Mouse (Mus musculus) limb, embryonic 14.5 days (tissue): ENCODE results near the gene Rilp. TPM values are rescaled to one million over a fixed set of nuclear protein-coding genes. Genes with fewer than 3 reads are reported as not detected.

ENCODE experiments used
- ATAC-seq: fragments of 200-750 bp; cut with Nextera tagmentation; 2 replicates; pipeline ENCODE4 v1.8.0; 2017; ENCODE audit warnings: low read depth, moderate number of reproducible peaks, moderate TSS enrichment; ENCODE audit not compliant: low FRiP score
- DNase-seq: peaks from one replicate; pipeline ENCODE4 v3.0.0-alpha.2; 2015; ENCODE audit warnings: low spot score
- H3K27ac ChIP-seq: fragments of 300-500 bp; sonication (generic); replicated peaks from 2 replicates; pipeline ENCODE4 v1.5.1; 2014; ENCODE audit warnings: low read depth, mild to moderate bottlenecking, low read length, moderate library complexity, mixed read lengths
- H3K27me3 ChIP-seq: fragments of 300-500 bp; sonication (generic); 2 replicates; pipeline ENCODE4 v1.6.1; 2014; ENCODE audit warnings: low read length, mixed read lengths; ENCODE audit not compliant: control insufficient read depth, insufficient read depth
- H3K36me3 ChIP-seq: fragments of 300-500 bp; sonication (generic); 2 replicates; pipeline ENCODE4 v1.6.1; 2014; ENCODE audit warnings: mild to moderate bottlenecking, low read length, moderate library complexity, mixed read lengths; ENCODE audit not compliant: control insufficient read depth, insufficient read depth
- H3K4me1 ChIP-seq: fragments of 300-500 bp; sonication (generic); 2 replicates; pipeline ENCODE4 v1.6.1; 2014; ENCODE audit warnings: antibody characterized with exemption, low read length, mixed read lengths; ENCODE audit not compliant: control insufficient read depth, insufficient read depth
- H3K4me2 ChIP-seq: fragments of 300-500 bp; sonication (generic); replicated peaks from 2 replicates; pipeline ENCODE4 v1.6.1; 2014; ENCODE audit warnings: low read depth, mild to moderate bottlenecking, low read length, moderate library complexity; ENCODE audit not compliant: severe bottlenecking
- H3K4me3 ChIP-seq: fragments of 300-500 bp; sonication (generic); replicated peaks from 2 replicates; pipeline ENCODE4 v1.5.1; 2014; ENCODE audit warnings: low read length
- H3K9ac ChIP-seq: fragments of 300-500 bp; sonication (generic); 2 replicates; pipeline ENCODE4 v1.6.1; 2014; ENCODE audit warnings: mild to moderate bottlenecking, low read depth, low read length, moderate library complexity; ENCODE audit not compliant: severe bottlenecking
- H3K9me3 ChIP-seq: fragments of 300-500 bp; sonication (generic); 2 replicates; pipeline ENCODE4 v1.6.1; 2016; ENCODE audit warnings: low read length; ENCODE audit not compliant: control insufficient read depth
- POLR2A ChIP-seq: fragments of 200-500 bp; IDR thresholded peaks from 2 replicates; pipeline ENCODE4 v1.8.0; 2012; ENCODE audit warnings: inconsistent platforms, mild to moderate bottlenecking, moderate library complexity, borderline replicate concordance; ENCODE audit not compliant: insufficient read depth, insufficient read length; ENCODE audit errors: extremely low read depth
- WGBS: fragments of 180-500 bp; shearing (Covaris S2); extraction: QIAGEN DNeasy Blood & Tissue Kit; methylation state at CpG from one replicate; pipeline ENCODE4 v1.1.7; 2014; 5-methylcytosine and 5-hydroxymethylcytosine counted together
- polyA plus RNA-seq, 2 experiments: library from polyadenylated mRNA; depleted of rRNA in 1 of 2; stranded (reverse) in 1 of 2; unstranded in 1 of 2; fragments of >200 nt; fragmentation: Nextera tagmentation in 1 of 2; extraction: Ambion mirVana in 1 of 2; gene quantifications; 2 replicates each; pipeline versions ENCODE4 v1.2.1 to v1.2.3; 2012 to 2014

Gene Rilp
- polyA plus RNA-seq, 2 experiments = 0.58 to 0.98 TPM

DNA sequence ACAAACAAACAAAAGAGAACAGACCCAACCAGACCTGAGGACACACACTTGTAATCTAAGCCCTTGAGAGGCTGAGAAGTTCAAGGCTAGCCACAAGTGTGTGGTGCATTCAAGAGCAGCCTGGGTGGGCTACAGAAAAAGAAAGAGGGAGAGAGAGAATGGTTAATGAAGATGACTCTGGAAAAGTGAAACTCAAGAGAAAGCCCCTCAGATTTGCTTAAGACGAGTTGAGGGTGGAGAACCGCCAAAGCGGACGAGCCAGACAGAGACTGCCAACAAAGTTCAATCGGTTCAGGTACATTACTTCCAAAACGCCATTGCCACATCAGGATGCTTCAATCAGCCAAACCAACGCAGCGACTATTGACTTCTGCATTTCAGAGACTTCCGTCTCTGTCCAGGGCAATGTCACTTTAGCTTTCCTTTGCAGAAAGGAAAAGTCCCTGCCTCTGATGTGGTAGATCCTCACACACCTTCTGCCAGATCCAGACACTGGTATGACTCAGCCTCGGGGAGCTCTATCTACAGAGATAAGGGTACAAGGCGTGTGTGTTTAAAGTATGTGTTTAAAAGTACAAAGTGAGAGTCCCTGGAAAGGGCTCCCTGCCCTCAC is 37.3 kb upstream of the Rilp start:
- no peak for DNase-seq
- Histone ChIP-seq H3K27me3 (no peaks in the 10 kb centered on the region; the same call in 1 of the 2 replicates), H3K9me3 (no peaks in the 10 kb centered on the region), H3K4me2 (no peak overlapping the region), H3K4me3 (no peak overlapping the region), H3K9ac (no peak overlapping the region), H3K4me1 (peaks cover 2% of the 10 kb centered on the region; the same call in 1 of the 2 replicates), H3K36me3 (no peaks in the 10 kb centered on the region), H3K27ac (no peak overlapping the region)
- no peak for TF ChIP-seq POLR2A
- 83% methylated on average over 11 of the region's 11 CpGs for WGBS
- ATAC-seq = no peak

GRCm38 (mm10) chr11:75473376-75473775 is 36.5 kb upstream of the Rilp start:
- TF ChIP-seq POLR2A = no peak
- DNase-seq (no peak), ATAC-seq (no peak)
- H3K27ac ChIP-seq = no peak overlapping the region
- H3K4me1 ChIP-seq = no peaks in the 10 kb centered on the region
- no peak overlapping the region for H3K4me2 ChIP-seq
- 58% methylated on average over 7 of the region's 7 CpGs for WGBS
- no peaks in the 10 kb centered on the region; the same call in 1 of the 2 replicates for H3K27me3 ChIP-seq
- no peaks in the 10 kb centered on the region for H3K9me3 ChIP-seq
- H3K9ac ChIP-seq = no peak overlapping the region
- H3K4me3 ChIP-seq = no peak overlapping the region
- H3K36me3 ChIP-seq = no peaks in the 10 kb centered on the region

GRCm38 (mm10) chr11:75486192-75486591 is 23.7 kb upstream of the Rilp start:
- no peak for TF ChIP-seq POLR2A
- H3K9me3 ChIP-seq = no peaks in the 10 kb centered on the region
- no peaks in the 10 kb centered on the region for H3K27me3 ChIP-seq
- H3K4me3 ChIP-seq = peak overlapping the region; percentile 88
- no peak overlapping the region for H3K9ac ChIP-seq
- ATAC-seq = peak; percentile 9; the same call in 1 of the 2 replicates
- H3K4me2 ChIP-seq = peak overlapping the region; percentile 36
- H3K27ac ChIP-seq = no peak overlapping the region
- 25% methylated on average over 3 of the region's 3 CpGs for WGBS
- peaks cover 31% of the 10 kb centered on the region for H3K36me3 ChIP-seq
- peaks cover 7% of the 10 kb centered on the region for H3K4me1 ChIP-seq
- no peak for DNase-seq

GRCm38 (mm10) chr11:75486601-75487285 is 23.2 kb upstream of the Rilp start, which contains the start of gene Prpf8:
Gene Prpf8 (plus strand): TSS chr11:75486816.
- Histone ChIP-seq H3K27ac (peak within 1 kb of the TSS; percentile 76), H3K9me3 (no peaks in the 10 kb centered on the region), H3K36me3 (peaks cover 37% of the 10 kb centered on the region), H3K4me2 (peak within 1 kb of the TSS; percentile 71), H3K4me3 (peak within 1 kb of the TSS; percentile 88), H3K9ac (peak within 1 kb of the TSS; percentile 97), H3K4me1 (peaks cover 7% of the 10 kb centered on the region), H3K27me3 (no peaks in the 10 kb centered on the region)
- ATAC-seq = peak; percentile 100
- under 1% methylated on average over 48 of the region's 52 CpGs for WGBS
- peak; percentile 97 for DNase-seq
- 0 out of 2 replicates have a peak, but pooled peaks have one; percentile 57 for TF ChIP-seq POLR2A

GRCm38 (mm10) chr11:75487496-75487895 is 22.4 kb upstream of the Rilp start:
- Histone ChIP-seq H3K4me1 (peaks cover 7% of the 10 kb centered on the region), H3K4me2 (peak overlapping the region; percentile 71), H3K9ac (peak overlapping the region; percentile 97), H3K27me3 (no peaks in the 10 kb centered on the region), H3K9me3 (no peaks in the 10 kb centered on the region), H3K36me3 (peaks cover 44% of the 10 kb centered on the region), H3K4me3 (peak overlapping the region; percentile 88), H3K27ac (no peak overlapping the region)
- ATAC-seq = no peak
- WGBS = 36% methylated on average over 6 of the region's 6 CpGs
- TF ChIP-seq POLR2A = no peak
- DNase-seq = no peak
